Mouse (Mus musculus): ENCODE results near the gene Radil. TPM values are rescaled to one million over a fixed set of nuclear protein-coding genes. Genes with fewer than 3 reads are reported as not detected.

Gene Radil
- 1.1 and 1.2 TPM in 2 replicates for polyA plus RNA-seq (2014; fragmentation: Nextera tagmentation; extraction: Ambion mirVana)

GRCm38 (mm10) chr5:142550706-142551652 is at the start of gene Radil:
TSS of gene Radil (minus strand) at chr5:142551098.
- peak; percentile 92 for DNase-seq (ENCODE audit: low spot score)
- Histone ChIP-seq H3K36me3 (ENCODE audit: control insufficient read depth, insufficient read depth, low read length) (no peaks in the 10 kb centered on the region), H3K9me3 (ENCODE audit: control insufficient read depth, low read length) (no peaks in the 10 kb centered on the region), H3K27me3 (replicated peaks; ENCODE audit: control insufficient read depth, insufficient read depth, low read length) (peaks cover 21% of the 10 kb centered on the region), H3K9ac (ENCODE audit: low read depth, low read length) (peak within 1 kb of the TSS; percentile 39), H3K4me3 (ENCODE audit: low read depth, low read length) (peak within 1 kb of the TSS; percentile 59), H3K4me1 (replicated peaks; ENCODE audit: control insufficient read depth, insufficient read depth, low read length) (peaks cover 6% of the 10 kb centered on the region), H3K4me2 (peak within 1 kb of the TSS; percentile 94), H3K27ac (ENCODE audit: low read depth, low read length) (no peak within 1 kb of the TSS)
- ATAC-seq (replicated peaks; ENCODE audit: low FRiP score), result peak; percentile 91
- 3% methylated on average over 79 of the region's 80 CpGs for WGBS

DNA sequence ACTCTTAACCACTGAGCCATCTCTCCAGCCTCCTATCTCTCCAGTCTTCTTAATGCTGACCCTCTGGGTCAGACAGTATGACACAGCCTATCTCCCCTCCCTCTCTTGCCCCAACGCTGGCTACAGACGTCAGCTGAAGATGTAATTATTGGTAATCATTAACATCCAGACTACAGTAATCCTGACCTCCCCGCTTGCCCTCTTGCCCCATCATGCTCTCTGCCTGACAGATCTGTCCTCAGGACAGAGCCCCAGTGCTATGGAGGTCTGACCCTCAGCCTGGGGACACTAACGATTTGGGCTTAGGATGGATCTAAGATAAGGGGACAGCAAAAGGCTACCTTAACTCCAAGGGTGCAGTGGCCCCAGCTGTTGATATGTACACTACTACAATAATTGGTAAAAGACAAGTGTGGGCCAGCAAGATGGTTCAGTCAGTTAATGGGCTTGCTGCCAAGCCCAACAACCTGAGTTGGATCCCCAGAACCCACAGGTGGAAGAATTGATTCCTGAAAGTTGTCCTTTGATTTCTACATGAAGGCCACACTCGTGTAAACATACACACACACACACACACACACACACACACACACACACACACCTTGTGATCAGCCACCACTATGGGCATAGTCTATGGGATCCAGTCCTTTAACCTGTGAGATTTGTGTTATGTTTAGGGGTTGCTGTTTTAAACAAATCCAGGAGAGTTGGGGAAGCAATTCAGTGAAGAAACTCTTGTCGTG is 46.9 kb upstream of the Radil start:
- Histone ChIP-seq H3K9me3 (ENCODE audit: control insufficient read depth, low read length) (no peaks in the 10 kb centered on the region), H3K36me3 (ENCODE audit: control insufficient read depth, insufficient read depth, low read length) (no peaks in the 10 kb centered on the region), H3K9ac (ENCODE audit: low read depth, low read length) (no peak overlapping the region), H3K4me1 (replicated peaks; ENCODE audit: control insufficient read depth, insufficient read depth, low read length) (no peaks in the 10 kb centered on the region), H3K4me3 (ENCODE audit: low read depth, low read length) (no peak overlapping the region), H3K27ac (ENCODE audit: low read depth, low read length) (peak overlapping the region; percentile 66), H3K4me2 (no peak overlapping the region), H3K27me3 (replicated peaks; ENCODE audit: control insufficient read depth, insufficient read depth, low read length) (no peaks in the 10 kb centered on the region)
- WGBS, result 58% methylated on average over 6 of the region's 6 CpGs
- ATAC-seq (replicated peaks; ENCODE audit: low FRiP score) (peak; percentile 83), DNase-seq (ENCODE audit: low spot score) (no peak)

- DNase-seq (ENCODE audit: low spot score) (no peak), ATAC-seq (replicated peaks; ENCODE audit: low FRiP score) (no peak)
- no peak overlapping the region for H3K4me3 ChIP-seq (ENCODE audit: low read depth, low read length)
- H3K36me3 ChIP-seq (ENCODE audit: control insufficient read depth, insufficient read depth, low read length), result no peaks in the 10 kb centered on the region
- 77% methylated on average over 6 of the region's 6 CpGs for WGBS
- H3K27ac ChIP-seq (ENCODE audit: low read depth, low read length), result no peak overlapping the region
- no peaks in the 10 kb centered on the region for H3K4me1 ChIP-seq (replicated peaks; ENCODE audit: control insufficient read depth, insufficient read depth, low read length)
- H3K4me2 ChIP-seq, result no peak overlapping the region
- H3K9ac ChIP-seq (ENCODE audit: low read depth, low read length), result no peak overlapping the region
- H3K9me3 ChIP-seq (ENCODE audit: control insufficient read depth, low read length), result no peaks in the 10 kb centered on the region
- H3K27me3 ChIP-seq (replicated peaks; ENCODE audit: control insufficient read depth, insufficient read depth, low read length), result no peaks in the 10 kb centered on the region
These were observed 45.8 kb upstream of the Radil start for GRCm38 (mm10) chr5:142596723-142597122.

- ATAC-seq (replicated peaks; ENCODE audit: low FRiP score), result no peak
- no peak overlapping the region for H3K27ac ChIP-seq (ENCODE audit: low read depth, low read length)
- no peaks in the 10 kb centered on the region for H3K4me1 ChIP-seq (replicated peaks; ENCODE audit: control insufficient read depth, insufficient read depth, low read length)
- H3K4me3 ChIP-seq (ENCODE audit: low read depth, low read length), result no peak overlapping the region
- H3K27me3 ChIP-seq (replicated peaks; ENCODE audit: control insufficient read depth, insufficient read depth, low read length), result no peaks in the 10 kb centered on the region
- no peak overlapping the region for H3K4me2 ChIP-seq
- no peak overlapping the region for H3K9ac ChIP-seq (ENCODE audit: low read depth, low read length)
- H3K9me3 ChIP-seq (ENCODE audit: control insufficient read depth, low read length), result no peaks in the 10 kb centered on the region
- DNase-seq (ENCODE audit: low spot score), result no peak
- H3K36me3 ChIP-seq (ENCODE audit: control insufficient read depth, insufficient read depth, low read length), result no peaks in the 10 kb centered on the region
- WGBS, result 80% methylated on average over 3 of the region's 3 CpGs
These were observed 44.8 kb upstream of the Radil start for GRCm38 (mm10) chr5:142595698-142596097.

GRCm38 (mm10) chr5:142590953-142591616 is 40.2 kb upstream of the Radil start:
- H3K4me1 ChIP-seq (replicated peaks; ENCODE audit: control insufficient read depth, insufficient read depth, low read length), result no peaks in the 10 kb centered on the region
- no peak overlapping the region for H3K27ac ChIP-seq (ENCODE audit: low read depth, low read length)
- WGBS, result 81% methylated on average over 6 of the region's 6 CpGs
- H3K27me3 ChIP-seq (replicated peaks; ENCODE audit: control insufficient read depth, insufficient read depth, low read length), result no peaks in the 10 kb centered on the region
- ATAC-seq (replicated peaks; ENCODE audit: low FRiP score) (no peak), DNase-seq (ENCODE audit: low spot score) (no peak)
- no peaks in the 10 kb centered on the region for H3K36me3 ChIP-seq (ENCODE audit: control insufficient read depth, insufficient read depth, low read length)
- H3K9me3 ChIP-seq (ENCODE audit: control insufficient read depth, low read length), result no peaks in the 10 kb centered on the region
- no peak overlapping the region for H3K9ac ChIP-seq (ENCODE audit: low read depth, low read length)
- H3K4me3 ChIP-seq (ENCODE audit: low read depth, low read length), result no peak overlapping the region
- no peak overlapping the region for H3K4me2 ChIP-seq

- ATAC-seq (replicated peaks; ENCODE audit: low FRiP score), result no peak
- Histone ChIP-seq H3K4me2 (no peak overlapping the region), H3K4me3 (ENCODE audit: low read depth, low read length) (no peak overlapping the region), H3K9me3 (ENCODE audit: control insufficient read depth, low read length) (no peaks in the 10 kb centered on the region), H3K27me3 (replicated peaks; ENCODE audit: control insufficient read depth, insufficient read depth, low read length) (no peaks in the 10 kb centered on the region), H3K27ac (ENCODE audit: low read depth, low read length) (no peak overlapping the region), H3K4me1 (replicated peaks; ENCODE audit: control insufficient read depth, insufficient read depth, low read length) (no peaks in the 10 kb centered on the region), H3K9ac (ENCODE audit: low read depth, low read length) (no peak overlapping the region), H3K36me3 (ENCODE audit: control insufficient read depth, insufficient read depth, low read length) (no peaks in the 10 kb centered on the region)
- DNase-seq (ENCODE audit: low spot score), result no peak
- whole genome bisulfite sequencing, result 67% methylated on average over 14 of the region's 14 CpGs
These were observed 32.8 kb upstream of the Radil start for GRCm38 (mm10) chr5:142583616-142584126.

GRCm38 (mm10) chr5:142581517-142581916 is 30.6 kb upstream of the Radil start:
- Histone ChIP-seq H3K36me3 (ENCODE audit: control insufficient read depth, insufficient read depth, low read length) (peaks cover 3% of the 10 kb centered on the region; the same call in 1 of the 2 replicates), H3K4me3 (ENCODE audit: low read depth, low read length) (no peak overlapping the region), H3K9ac (ENCODE audit: low read depth, low read length) (no peak overlapping the region), H3K27me3 (replicated peaks; ENCODE audit: control insufficient read depth, insufficient read depth, low read length) (no peaks in the 10 kb centered on the region), H3K4me2 (no peak overlapping the region), H3K9me3 (ENCODE audit: control insufficient read depth, low read length) (no peaks in the 10 kb centered on the region), H3K4me1 (replicated peaks; ENCODE audit: control insufficient read depth, insufficient read depth, low read length) (no peaks in the 10 kb centered on the region), H3K27ac (ENCODE audit: low read depth, low read length) (no peak overlapping the region)
- DNase-seq (ENCODE audit: low spot score) (peak; percentile 37), ATAC-seq (replicated peaks; ENCODE audit: low FRiP score) (no peak)
- 17% methylated on average over 5 of the region's 5 CpGs for WGBS

- Histone ChIP-seq H3K27me3 (replicated peaks; ENCODE audit: control insufficient read depth, insufficient read depth, low read length) (no peaks in the 10 kb centered on the region), H3K36me3 (ENCODE audit: control insufficient read depth, insufficient read depth, low read length) (peaks cover 3% of the 10 kb centered on the region; the same call in 1 of the 2 replicates), H3K4me2 (no peak overlapping the region), H3K27ac (ENCODE audit: low read depth, low read length) (no peak overlapping the region), H3K9me3 (ENCODE audit: control insufficient read depth, low read length) (no peaks in the 10 kb centered on the region), H3K4me1 (replicated peaks; ENCODE audit: control insufficient read depth, insufficient read depth, low read length) (no peaks in the 10 kb centered on the region), H3K4me3 (ENCODE audit: low read depth, low read length) (no peak overlapping the region), H3K9ac (ENCODE audit: low read depth, low read length) (no peak overlapping the region)
- WGBS, result 87% methylated on average over 10 of the region's 10 CpGs
- DNase-seq (ENCODE audit: low spot score) (no peak), ATAC-seq (replicated peaks; ENCODE audit: low FRiP score) (no peak)
These were observed 27.3 kb upstream of the Radil start for GRCm38 (mm10) chr5:142578192-142578591.
